Mouse (Mus musculus): ENCODE data around the gene Sigirr.

The Sigirr gene

GRCm38 (mm10) chr7:141061269-141061692 lies 39.1 kb downstream of the Sigirr start:
- no peak for DNase-seq (ENCODE audit: low read depth in 2 of 2, low spot score in 2 of 2)

DNA sequence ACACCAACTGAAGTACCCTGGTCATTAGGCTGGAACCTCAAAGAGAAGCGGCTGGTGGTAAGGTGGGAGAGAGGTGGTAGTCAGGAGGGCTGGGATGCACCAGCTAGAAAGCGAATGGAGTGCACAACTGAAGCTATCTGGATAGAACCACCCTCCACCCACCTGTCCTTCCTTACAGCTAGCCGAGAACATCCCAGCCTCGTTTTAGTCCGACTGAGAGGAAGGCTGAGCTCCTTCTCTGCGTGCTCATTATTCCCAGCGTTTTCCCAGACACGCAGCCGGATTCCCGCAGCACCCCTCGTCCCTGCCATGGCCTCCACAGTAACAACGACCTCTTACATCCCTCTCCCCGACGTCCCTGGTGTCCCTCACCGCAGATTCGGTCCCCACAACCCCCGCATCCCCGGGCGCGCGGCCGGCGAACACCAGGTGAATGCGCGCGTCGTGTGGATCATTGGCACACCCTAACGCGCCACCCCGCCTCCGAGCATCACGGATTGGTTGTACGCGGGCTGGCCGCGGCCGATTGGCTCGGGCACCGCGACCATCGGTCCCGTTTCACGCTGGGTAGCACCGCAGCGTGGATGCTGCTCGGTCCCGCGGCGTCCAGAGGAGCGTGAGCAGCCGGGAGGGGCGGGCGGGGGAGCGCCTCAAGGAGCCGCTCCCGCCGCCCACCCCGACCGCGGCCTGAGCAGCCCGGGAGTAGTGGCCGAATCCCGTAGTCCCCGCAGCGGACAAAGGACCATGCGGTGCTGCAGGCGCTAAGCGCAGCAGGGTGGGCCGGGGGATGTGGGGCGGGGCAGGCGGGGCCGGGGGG lies 39.7 kb downstream of the Sigirr start, which contains the start of gene B4galnt4:
Gene B4galnt4 (plus strand): TSS at position 679 of the 817 bp plus-strand sequence.
- no peak for DNase-seq (ENCODE audit: low read depth in 2 of 2, low spot score in 2 of 2)

DNA sequence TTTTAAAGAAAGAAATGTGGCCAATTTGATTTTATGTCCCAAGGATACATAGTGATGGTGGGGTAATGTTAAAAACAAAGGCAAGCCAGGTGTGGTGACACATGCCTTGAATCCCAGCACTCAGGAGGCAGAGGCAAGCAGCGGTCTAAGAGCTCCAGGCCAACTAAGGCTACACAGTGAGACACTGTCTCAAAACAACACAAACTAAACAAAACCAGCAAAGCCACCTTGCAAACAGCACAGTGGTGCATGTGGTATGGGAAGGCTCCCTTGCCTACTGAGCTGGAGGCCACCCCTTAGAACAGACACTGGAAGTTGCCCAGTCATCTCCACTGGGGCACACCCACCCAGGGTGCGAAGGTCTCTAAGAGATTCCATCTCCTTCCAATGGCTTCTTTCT lies 40.4 kb downstream of the Sigirr start:
- DNase-seq (ENCODE audit: low read depth in 2 of 2, low spot score in 2 of 2), result no peak

DNA sequence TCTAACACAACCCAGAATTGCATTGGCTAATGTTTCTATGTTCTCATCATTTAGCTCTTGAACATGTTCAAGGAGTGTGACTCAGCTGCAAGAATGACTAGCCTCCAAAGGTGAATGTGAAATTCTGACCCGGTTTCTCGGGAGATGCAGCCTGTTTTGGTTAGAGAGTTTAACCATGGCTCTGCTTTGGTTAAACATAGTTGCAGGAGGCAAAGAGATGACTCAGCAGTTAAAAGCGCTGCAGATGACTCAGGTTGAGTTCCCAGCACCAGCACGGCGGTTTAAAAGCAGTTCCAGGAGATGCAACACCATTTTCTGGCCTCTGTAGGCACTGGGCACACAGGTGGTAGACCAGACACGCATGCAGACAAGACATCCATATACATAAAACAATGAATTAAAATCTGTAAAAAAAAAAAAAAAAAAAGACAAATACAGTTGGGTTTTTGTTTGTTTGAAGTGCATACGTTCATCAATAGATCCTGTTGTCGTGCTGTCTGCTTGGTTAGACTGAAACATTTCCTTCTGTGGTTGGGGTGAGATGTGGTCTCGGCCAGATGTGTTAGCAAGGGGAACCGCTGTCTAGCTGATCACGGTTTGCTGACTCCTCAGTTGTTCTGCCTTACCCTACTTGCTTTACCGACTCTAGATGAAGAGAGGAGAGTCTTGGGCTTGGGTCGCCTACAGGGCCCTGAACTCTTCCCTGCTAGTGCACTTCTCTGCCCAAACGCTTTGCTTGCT lies 41.6 kb downstream of the Sigirr start:
- DNase-seq (ENCODE audit: low read depth in 2 of 2, low spot score in 2 of 2), result peak in 1 of 2 experiments; percentile 38

GRCm38 (mm10) chr7:141057541-141057940 lies 42.8 kb downstream of the Sigirr start:
- DNase-seq (ENCODE audit: low read depth in 2 of 2, low spot score in 2 of 2), result no peak

DNA sequence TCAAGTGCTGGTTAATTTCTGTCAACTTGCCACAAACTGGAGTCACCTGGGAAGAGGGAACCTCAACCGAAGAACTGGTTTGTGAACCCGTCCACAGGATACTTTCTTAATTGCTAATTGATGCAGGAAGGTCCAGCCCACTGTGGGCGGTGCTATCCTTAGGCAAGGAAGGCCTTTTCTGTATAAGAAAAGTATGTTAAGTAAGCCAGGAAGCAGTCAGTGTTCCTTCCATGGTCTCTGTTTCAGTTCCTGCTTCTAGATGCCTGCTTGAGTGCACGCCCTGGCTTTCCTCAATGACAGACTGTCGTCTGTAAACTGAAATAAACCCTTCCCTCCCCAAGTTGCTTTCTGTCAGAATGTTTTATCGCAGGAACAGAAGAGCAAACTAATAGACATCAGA lies 43.4 kb downstream of the Sigirr start:
- DNase-seq (ENCODE audit: low read depth in 2 of 2, low spot score in 2 of 2), result no peak

DNA sequence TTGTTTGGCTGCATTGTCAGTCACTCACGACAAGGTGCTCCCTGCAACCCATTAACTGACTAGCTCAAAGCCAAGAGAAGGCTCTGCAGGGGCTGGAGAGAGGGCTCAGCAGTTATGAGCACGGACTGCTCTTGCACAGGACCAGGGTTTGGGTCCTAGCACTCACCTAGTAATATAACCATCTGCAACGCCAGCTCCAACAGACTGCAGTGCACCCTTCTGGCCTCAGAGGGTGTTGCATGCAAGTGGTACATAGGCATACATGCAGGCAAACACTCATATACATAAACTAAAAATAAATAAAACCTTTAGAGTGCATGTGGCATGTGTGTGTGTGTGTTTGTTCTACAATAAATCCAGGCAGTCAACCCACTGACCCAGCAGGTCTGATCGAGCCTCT lies 44.6 kb downstream of the Sigirr start:
- DNase-seq (ENCODE audit: low read depth in 2 of 2, low spot score in 2 of 2), result no peak

GRCm38 (mm10) chr7:141052421-141052820 lies 48.0 kb downstream of the Sigirr start:
- no peak for DNase-seq (ENCODE audit: low read depth in 2 of 2, low spot score in 2 of 2)

DNA sequence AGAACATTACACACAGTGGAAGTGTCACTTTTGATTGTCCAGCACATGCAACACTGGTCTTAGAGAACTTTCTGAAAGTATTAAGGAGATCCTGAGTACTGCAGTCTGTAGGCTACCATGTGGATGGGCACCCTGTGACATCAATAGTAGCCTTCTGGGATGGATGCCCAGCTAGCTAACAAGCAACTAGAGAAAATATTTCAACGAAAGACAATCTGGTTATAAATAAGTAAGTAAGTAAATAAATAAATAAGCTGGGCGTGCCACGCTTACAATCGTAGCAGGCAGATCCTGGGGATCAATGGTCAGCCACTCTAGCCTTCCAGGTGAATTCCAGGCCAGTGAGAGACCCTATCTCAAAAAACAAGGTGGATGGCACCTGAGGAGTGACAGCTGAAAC lies 48.4 kb downstream of the Sigirr start:
- no peak for DNase-seq (ENCODE audit: low read depth in 2 of 2, low spot score in 2 of 2)

DNA sequence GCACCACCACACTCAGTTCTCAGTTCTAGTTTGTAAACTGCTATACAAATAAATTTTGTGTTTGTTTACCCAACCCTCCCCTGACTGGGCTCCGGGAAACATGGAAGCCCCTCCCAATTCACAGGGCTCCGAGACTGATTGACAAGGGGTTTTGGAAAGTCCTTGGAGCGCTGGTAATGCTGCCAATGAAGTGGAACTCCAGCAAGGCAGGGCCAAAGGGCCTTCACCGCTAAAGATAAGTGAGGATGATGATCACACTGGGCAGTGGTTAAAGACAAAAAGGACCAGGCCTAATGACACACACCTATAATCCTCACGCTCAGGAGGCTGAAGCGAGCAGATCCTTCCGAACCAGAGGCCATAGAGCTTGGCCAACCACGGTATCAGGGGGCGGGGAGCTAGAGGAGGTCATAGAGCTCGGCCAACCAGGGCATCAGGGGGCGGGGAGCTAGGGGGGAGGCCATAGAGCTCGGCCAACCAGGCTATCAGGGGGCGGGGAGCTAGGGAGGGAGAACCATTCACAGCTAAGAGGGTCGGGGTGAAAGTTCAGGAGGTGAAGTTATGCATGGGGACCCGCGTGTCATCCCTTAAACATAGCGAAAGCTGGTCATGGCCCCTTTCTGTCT lies 49.2 kb downstream of the Sigirr start:
- no peak for DNase-seq (ENCODE audit: low read depth in 2 of 2, low spot score in 2 of 2)

GRCm38 (mm10) chr7:141049326-141049725 lies 51.0 kb downstream of the Sigirr start:
- DNase-seq (ENCODE audit: low read depth in 2 of 2, low spot score in 2 of 2), result no peak

- DNase-seq (ENCODE audit: low read depth in 2 of 2, low spot score in 2 of 2), result peak; percentile 82 to 85
Measured at GRCm38 (mm10) chr7:141048226-141049218, 51.9 kb downstream of the Sigirr start.

- DNase-seq (ENCODE audit: low read depth in 2 of 2, low spot score in 2 of 2), result no peak
Measured at GRCm38 (mm10) chr7:141047581-141048225, 52.7 kb downstream of the Sigirr start.

GRCm38 (mm10) chr7:141046931-141047580 lies 53.3 kb downstream of the Sigirr start:
- no peak for DNase-seq (ENCODE audit: low read depth in 2 of 2, low spot score in 2 of 2)

DNA sequence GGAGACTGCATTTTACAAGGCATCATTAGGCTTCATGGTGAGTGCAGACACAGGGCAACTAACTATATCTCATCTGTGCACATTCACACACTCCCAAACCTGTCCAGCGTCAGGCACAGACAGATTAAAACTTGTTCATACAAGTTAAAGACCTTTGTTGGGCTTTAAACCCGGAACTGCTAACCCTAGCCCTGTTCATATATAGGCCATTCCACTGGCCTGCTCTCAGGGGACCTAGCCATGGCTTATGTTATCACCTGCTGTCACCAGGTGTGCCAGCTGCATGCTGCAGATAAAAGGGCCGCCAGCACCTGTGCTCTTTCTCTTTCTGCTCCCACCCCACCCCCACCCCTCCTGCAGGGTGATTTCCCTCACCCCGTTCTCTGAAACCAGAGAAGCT lies 57.8 kb downstream of the Sigirr start:
- DNase-seq (ENCODE audit: low read depth in 2 of 2, low spot score in 2 of 2), result no peak

DNA sequence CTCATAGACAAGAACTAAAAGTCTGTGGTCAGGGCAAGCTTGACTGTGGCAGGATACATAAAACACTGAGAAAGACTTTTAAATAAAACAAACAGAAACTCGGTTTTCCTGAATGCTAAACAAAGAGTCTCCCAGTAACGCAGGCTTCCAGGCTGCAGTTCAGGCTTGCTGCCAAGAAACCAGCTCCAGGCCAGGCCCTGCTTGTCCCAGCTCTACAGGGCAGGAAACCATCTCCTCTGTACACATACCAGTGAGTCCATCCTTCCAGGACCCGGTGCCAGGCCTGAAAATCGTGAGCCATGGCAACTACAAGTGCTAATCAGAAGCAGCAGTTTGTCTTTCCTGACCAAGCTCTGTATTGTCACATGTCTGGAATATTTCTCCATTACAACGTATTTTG lies 58.7 kb downstream of the Sigirr start:
- DNase-seq (ENCODE audit: low read depth in 2 of 2, low spot score in 2 of 2), result no peak

Measured in CD8-positive naive resting alpha-beta T cell, adult 2 months (primary cell).